14 mouse cellular contexts compared by ENCODE assay signal in genomic region chr3:144398166-144398565, GRCm38 (mm10).
DNase-seq lines count a peak whose midpoint lies in the region; TF ChIP-seq lines count a peak whose summit lies in the region.
"Had no signal": no experiment of that assay in that cellular context is flagged by ENCODE, and none has a peak within 500 bp of the region (broad histone marks: within the 10 kb centered on the region; RNA-seq: fewer than 3 reads in every experiment).

No protein-coding gene starts in this region.

- H3K27me3 ChIP-seq in testis, adult 2 months (ENCODE audit: control insufficient read depth, insufficient read depth, low read length), result no peaks in the 10 kb centered on the region
- H3K27me3 ChIP-seq: midbrain, embryonic 12.5 days had no signal

- peak; percentile 74 for TF ChIP-seq CTCF in layer of hippocampus, adult 2 months (conservative IDR thresholded peaks at IDR 0.05)
- TF ChIP-seq CTCF in testis, adult 2 months (IDR thresholded peaks at IDR 0.05; ENCODE audit: control insufficient read depth, insufficient read depth, insufficient replicate concordance, low read depth, low read length), result peak; percentile 13; the same call in 1 of the 2 replicates

- no peak for DNase-seq in layer of hippocampus, adult 2 months (ENCODE audit: low spot score in 2 of 2)
- DNase-seq in layer of hippocampus, postnatal 25 days (ENCODE audit: extremely low spot score in 1 of 2, low spot score in 1 of 2), result no peak
- no peak for DNase-seq in testis, postnatal 10 days (ENCODE audit: low spot score)
- peak; percentile 80 for DNase-seq in R1 (ENCODE audit: low read depth, low spot score)
- no peak for DNase-seq in cerebellum, adult 9-11 months
- no peak for DNase-seq in right cerebral cortex, postnatal 4 days
- DNase-seq: cerebellum, adult 18-20 months; gastrocnemius, postnatal 14 days; kidney, postnatal 25 days; layer of hippocampus, postnatal 36 days; lung, postnatal 36 days had no signal

- H3K36me3 ChIP-seq in testis, adult 2 months (ENCODE audit: control insufficient read depth, insufficient read depth, low read length), result no peaks in the 10 kb centered on the region
- H3K36me3 ChIP-seq: limb, embryonic 12.5 days; midbrain, embryonic 12.5 days had no signal

- TF ChIP-seq POLR2A in testis, adult 2 months (IDR thresholded peaks at IDR 0.05; ENCODE audit: control insufficient read depth, low read depth, low read length), result no peak

- H3K27ac ChIP-seq in layer of hippocampus, adult 2 months, result no peak overlapping the region
- H3K27ac ChIP-seq in testis, adult 2 months (ENCODE audit: control insufficient read depth, insufficient read depth, low read depth, low read length), result no peak overlapping the region
- H3K27ac ChIP-seq: limb, embryonic 12.5 days; midbrain, embryonic 12.5 days had no signal

- no peak overlapping the region for H3K4me3 ChIP-seq in layer of hippocampus, adult 2 months
- no peak overlapping the region for H3K4me3 ChIP-seq in testis, adult 2 months (ENCODE audit: control insufficient read depth, low read depth, low read length)
- H3K4me3 ChIP-seq: limb, embryonic 12.5 days; midbrain, embryonic 12.5 days had no signal

- peaks cover 4% of the 10 kb centered on the region for H3K4me1 ChIP-seq in testis, adult 2 months (ENCODE audit: control insufficient read depth, insufficient read depth, low read length)
